Mouse (Mus musculus): ENCODE measurements around the gene Alpk3. TPM values are rescaled to one million over a fixed set of nuclear protein-coding genes. Genes with fewer than 3 reads are reported as not detected.

The Alpk3 gene
- 0.18 and 0.22 TPM in 2 replicates for polyA plus RNA-seq (2015; fragmentation: Nextera tagmentation; extraction: Ambion mirVana)

GRCm38 (mm10) chr7:81057471-81057870, at the start of gene Alpk3:
Gene Alpk3, plus strand, starts transcription at chr7:81057600.
- H3K9ac ChIP-seq (ENCODE audit: low read depth, low read length) = no peak within 1 kb of the TSS
- 0 out of 2 replicates have a peak within 1 kb of the TSS, but pooled peaks have one; percentile 31 for H3K4me2 ChIP-seq (ENCODE audit: low read length)
- 31% methylated on average over 27 of the region's 27 CpGs for WGBS
- peaks cover 13% of the 10 kb centered on the region for H3K4me1 ChIP-seq (replicated peaks; ENCODE audit: insufficient read depth, low read length)
- no peak for DNase-seq (ENCODE audit: low spot score)
- H3K36me3 ChIP-seq (ENCODE audit: insufficient read depth, low read length) = no peaks in the 10 kb centered on the region
- no peaks in the 10 kb centered on the region for H3K9me3 ChIP-seq (replicated peaks; ENCODE audit: low read length)
- H3K4me3 ChIP-seq (replicated peaks; ENCODE audit: low read depth, low read length) = no peak within 1 kb of the TSS
- H3K27me3 ChIP-seq (ENCODE audit: insufficient read depth, low read length) = no peaks in the 10 kb centered on the region
- ATAC-seq (replicated peaks; ENCODE audit: low FRiP score, low read depth) = no peak; the same call in 1 of the 2 replicates
- no peak for TF ChIP-seq CTCF (IDR thresholded peaks at IDR 0.05; ENCODE audit: low read depth)
- no peak within 1 kb of the TSS for H3K27ac ChIP-seq

GRCm38 (mm10) chr7:81008285-81008684, 49.1 kb upstream of the Alpk3 start:
- no peak for ATAC-seq (replicated peaks; ENCODE audit: low FRiP score, low read depth)
- no peaks in the 10 kb centered on the region for H3K9me3 ChIP-seq (replicated peaks; ENCODE audit: low read length)
- no peak for TF ChIP-seq CTCF (IDR thresholded peaks at IDR 0.05; ENCODE audit: low read depth)
- no peak for DNase-seq (ENCODE audit: low spot score)
- H3K27ac ChIP-seq = no peak overlapping the region
- H3K36me3 ChIP-seq (ENCODE audit: insufficient read depth, low read length) = no peaks in the 10 kb centered on the region
- 0 out of 2 replicates have a peak, but pooled peaks cover 3% of the 10 kb centered on the region for H3K4me1 ChIP-seq (replicated peaks; ENCODE audit: insufficient read depth, low read length)
- H3K9ac ChIP-seq (ENCODE audit: low read depth, low read length) = no peak overlapping the region
- H3K4me2 ChIP-seq (ENCODE audit: low read length) = no peak overlapping the region
- WGBS = 78% methylated on average over 3 of the region's 3 CpGs
- no peak overlapping the region for H3K4me3 ChIP-seq (replicated peaks; ENCODE audit: low read depth, low read length)
- H3K27me3 ChIP-seq (ENCODE audit: insufficient read depth, low read length) = no peaks in the 10 kb centered on the region

DNA sequence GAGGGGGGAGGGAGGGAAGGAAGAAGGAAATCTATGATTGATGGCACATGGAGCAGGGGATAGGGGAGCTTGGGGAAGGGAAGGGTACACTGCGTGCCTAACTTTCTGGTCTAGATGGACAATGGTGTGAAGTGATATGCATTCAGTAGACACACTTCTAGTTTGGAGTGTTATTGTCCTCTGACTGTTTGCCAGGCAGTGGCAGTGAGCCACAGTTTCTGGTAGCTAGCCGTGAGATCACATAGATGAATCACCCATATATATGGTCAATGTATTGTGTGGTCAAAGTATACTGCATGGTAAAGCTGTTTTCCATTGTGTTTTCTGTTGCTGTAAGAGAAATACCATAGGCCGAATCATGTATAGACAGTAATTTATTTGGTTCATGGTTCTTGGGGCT, 45.8 kb upstream of the Alpk3 start:
- ATAC-seq (replicated peaks; ENCODE audit: low FRiP score, low read depth) (no peak), DNase-seq (ENCODE audit: low spot score) (no peak)
- H3K36me3 ChIP-seq (ENCODE audit: insufficient read depth, low read length) = no peaks in the 10 kb centered on the region
- no peak overlapping the region for H3K4me2 ChIP-seq (ENCODE audit: low read length)
- WGBS = 89% methylated on average over 3 of the region's 3 CpGs
- no peaks in the 10 kb centered on the region for H3K9me3 ChIP-seq (replicated peaks; ENCODE audit: low read length)
- TF ChIP-seq CTCF (IDR thresholded peaks at IDR 0.05; ENCODE audit: low read depth) = no peak
- H3K9ac ChIP-seq (ENCODE audit: low read depth, low read length) = no peak overlapping the region
- H3K4me1 ChIP-seq (replicated peaks; ENCODE audit: insufficient read depth, low read length) = no peaks in the 10 kb centered on the region
- no peaks in the 10 kb centered on the region for H3K27me3 ChIP-seq (ENCODE audit: insufficient read depth, low read length)
- H3K27ac ChIP-seq = no peak overlapping the region
- no peak overlapping the region for H3K4me3 ChIP-seq (replicated peaks; ENCODE audit: low read depth, low read length)

DNA sequence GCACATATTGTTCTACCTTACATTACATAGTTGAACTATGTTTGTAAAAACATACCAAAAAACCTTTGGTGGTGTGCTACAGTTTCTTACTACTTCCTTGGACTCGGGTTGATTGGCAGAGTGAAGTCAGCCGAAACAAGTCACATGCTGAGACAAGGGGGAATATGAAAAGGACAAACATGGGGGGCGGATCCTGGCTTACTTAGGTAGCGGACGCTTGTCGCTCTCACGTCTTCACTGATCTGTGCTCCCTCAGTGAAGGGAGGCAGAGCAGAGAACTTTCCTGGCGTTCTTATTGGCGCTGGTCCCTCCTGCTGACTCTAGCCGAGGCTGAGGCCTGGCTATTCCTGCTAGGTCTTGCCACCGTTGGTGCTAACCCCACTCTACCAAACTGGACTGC, 37.1 kb upstream of the Alpk3 start:
- TF ChIP-seq CTCF (IDR thresholded peaks at IDR 0.05; ENCODE audit: low read depth) = no peak
- WGBS = 77% methylated on average over 11 of the region's 11 CpGs
- Histone ChIP-seq H3K9ac (ENCODE audit: low read depth, low read length) (no peak overlapping the region), H3K4me3 (replicated peaks; ENCODE audit: low read depth, low read length) (no peak overlapping the region), H3K4me2 (ENCODE audit: low read length) (no peak overlapping the region), H3K9me3 (replicated peaks; ENCODE audit: low read length) (no peaks in the 10 kb centered on the region), H3K27ac (no peak overlapping the region), H3K4me1 (replicated peaks; ENCODE audit: insufficient read depth, low read length) (no peaks in the 10 kb centered on the region), H3K36me3 (ENCODE audit: insufficient read depth, low read length) (peaks cover 20% of the 10 kb centered on the region), H3K27me3 (ENCODE audit: insufficient read depth, low read length) (no peaks in the 10 kb centered on the region)
- ATAC-seq (replicated peaks; ENCODE audit: low FRiP score, low read depth) = no peak
- no peak for DNase-seq (ENCODE audit: low spot score)

DNA sequence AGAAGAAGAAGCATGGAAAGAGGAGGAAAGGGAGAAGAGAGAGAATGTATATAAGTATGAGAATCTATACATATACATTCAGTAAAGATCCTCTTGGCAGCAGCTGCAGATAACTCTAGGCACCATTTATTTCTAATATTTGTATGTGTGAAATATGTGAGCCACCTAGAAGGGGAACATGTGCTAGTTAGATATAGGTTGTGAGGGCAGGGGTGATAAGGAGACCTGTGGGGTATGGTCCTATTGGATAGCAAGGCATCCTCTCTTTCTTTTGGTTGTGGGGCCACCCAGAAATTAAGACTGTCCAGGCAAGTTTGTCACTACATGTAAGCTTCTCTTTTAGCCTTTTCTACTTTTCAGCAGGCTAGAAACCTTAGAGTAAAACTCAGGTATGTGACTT, 34.7 kb upstream of the Alpk3 start:
- H3K27ac ChIP-seq = no peak overlapping the region
- no peak for ATAC-seq (replicated peaks; ENCODE audit: low FRiP score, low read depth)
- H3K4me1 ChIP-seq (replicated peaks; ENCODE audit: insufficient read depth, low read length) = no peaks in the 10 kb centered on the region
- H3K9me3 ChIP-seq (replicated peaks; ENCODE audit: low read length) = no peaks in the 10 kb centered on the region
- DNase-seq (ENCODE audit: low spot score) = no peak
- TF ChIP-seq CTCF (IDR thresholded peaks at IDR 0.05; ENCODE audit: low read depth) = no peak
- peaks cover 33% of the 10 kb centered on the region for H3K36me3 ChIP-seq (ENCODE audit: insufficient read depth, low read length)
- no peaks in the 10 kb centered on the region for H3K27me3 ChIP-seq (ENCODE audit: insufficient read depth, low read length)
- no peak overlapping the region for H3K4me2 ChIP-seq (ENCODE audit: low read length)
- no peak overlapping the region for H3K4me3 ChIP-seq (replicated peaks; ENCODE audit: low read depth, low read length)
- H3K9ac ChIP-seq (ENCODE audit: low read depth, low read length) = no peak overlapping the region

DNA sequence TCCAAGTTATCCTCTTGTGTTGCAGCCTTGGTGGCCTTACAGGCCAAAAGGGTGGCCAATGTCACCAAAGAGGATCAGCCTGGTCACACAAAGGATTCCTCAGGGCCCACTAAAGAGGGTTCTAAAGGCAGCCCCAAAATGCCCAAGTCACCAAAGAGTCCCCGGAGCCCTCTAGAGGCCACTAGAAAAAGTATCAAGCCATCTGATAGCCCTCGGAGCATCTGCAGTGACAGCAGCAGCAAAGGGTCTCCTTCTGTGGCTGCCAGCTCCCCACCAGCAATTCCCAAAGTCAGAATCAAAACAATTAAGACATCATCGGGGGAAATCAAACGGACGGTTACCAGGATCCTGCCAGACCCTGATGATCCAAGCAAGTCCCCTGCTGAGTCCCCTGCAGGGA, 33.3 kb upstream of the Alpk3 start:
- DNase-seq (ENCODE audit: low spot score) (peak; percentile 32), ATAC-seq (replicated peaks; ENCODE audit: low FRiP score, low read depth) (no peak)
- no peak overlapping the region for H3K27ac ChIP-seq
- H3K27me3 ChIP-seq (ENCODE audit: insufficient read depth, low read length) = no peaks in the 10 kb centered on the region
- WGBS = 74% methylated on average over 5 of the region's 5 CpGs
- no peaks in the 10 kb centered on the region for H3K9me3 ChIP-seq (replicated peaks; ENCODE audit: low read length)
- no peak overlapping the region for H3K4me2 ChIP-seq (ENCODE audit: low read length)
- no peaks in the 10 kb centered on the region for H3K4me1 ChIP-seq (replicated peaks; ENCODE audit: insufficient read depth, low read length)
- H3K36me3 ChIP-seq (ENCODE audit: insufficient read depth, low read length) = peaks cover 36% of the 10 kb centered on the region
- no peak overlapping the region for H3K4me3 ChIP-seq (replicated peaks; ENCODE audit: low read depth, low read length)
- H3K9ac ChIP-seq (ENCODE audit: low read depth, low read length) = no peak overlapping the region
- TF ChIP-seq CTCF (IDR thresholded peaks at IDR 0.05; ENCODE audit: low read depth) = peak; percentile 46

- TF ChIP-seq CTCF (IDR thresholded peaks at IDR 0.05; ENCODE audit: low read depth) = no peak
These were observed 32.7 kb upstream of the Alpk3 start for GRCm38 (mm10) chr7:81024651-81025050.

More at GRCm38 (mm10) chr7:81024651-81025050, 32.7 kb upstream of the Alpk3 start:
- Histone ChIP-seq H3K9me3 (replicated peaks; ENCODE audit: low read length) (no peaks in the 10 kb centered on the region), H3K4me3 (replicated peaks; ENCODE audit: low read depth, low read length) (no peak overlapping the region), H3K27ac (no peak overlapping the region), H3K27me3 (ENCODE audit: insufficient read depth, low read length) (no peaks in the 10 kb centered on the region), H3K4me1 (replicated peaks; ENCODE audit: insufficient read depth, low read length) (no peaks in the 10 kb centered on the region), H3K36me3 (ENCODE audit: insufficient read depth, low read length) (peaks cover 41% of the 10 kb centered on the region), H3K9ac (ENCODE audit: low read depth, low read length) (no peak overlapping the region), H3K4me2 (ENCODE audit: low read length) (no peak overlapping the region)
- DNase-seq (ENCODE audit: low spot score) = no peak
- 97% methylated on average over 9 of the region's 9 CpGs for WGBS
- no peak for ATAC-seq (replicated peaks; ENCODE audit: low FRiP score, low read depth)

All from kidney, postnatal 0 days (tissue).